Mouse (Mus musculus): ENCODE measurements at regions not wholly inside any gene's neighbourhood (a gene's known extent, or its start where the extent isn't known, plus 50 kb on each side); places are given as distances from the start of the nearest gene placed in this dataset.
A peak's percentile ranks its signal among the peaks of the same experiment; 100 is the strongest.

DNA sequence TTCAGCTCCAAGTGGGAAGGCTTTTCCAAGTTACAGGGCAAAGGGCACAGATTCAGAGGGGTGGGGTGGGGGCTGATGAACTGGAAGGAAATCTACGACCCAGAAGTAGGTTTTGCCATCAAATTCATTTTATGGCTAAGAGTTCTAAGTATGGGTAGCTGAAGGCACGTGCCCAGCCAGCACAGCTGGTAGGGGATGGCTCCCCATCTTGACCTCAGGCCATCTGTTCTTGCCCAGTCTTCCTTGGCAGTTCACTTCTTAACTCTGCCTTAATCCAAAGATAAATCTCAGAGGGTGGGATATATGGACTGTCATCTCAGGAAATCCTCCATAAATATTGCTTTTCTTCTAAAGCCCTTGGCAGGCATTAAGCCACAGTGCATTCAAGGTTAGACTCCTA is 238.3 kb downstream of the H2al1j start:
- DNase-seq (ENCODE audit: low spot score), result no peak

DNA sequence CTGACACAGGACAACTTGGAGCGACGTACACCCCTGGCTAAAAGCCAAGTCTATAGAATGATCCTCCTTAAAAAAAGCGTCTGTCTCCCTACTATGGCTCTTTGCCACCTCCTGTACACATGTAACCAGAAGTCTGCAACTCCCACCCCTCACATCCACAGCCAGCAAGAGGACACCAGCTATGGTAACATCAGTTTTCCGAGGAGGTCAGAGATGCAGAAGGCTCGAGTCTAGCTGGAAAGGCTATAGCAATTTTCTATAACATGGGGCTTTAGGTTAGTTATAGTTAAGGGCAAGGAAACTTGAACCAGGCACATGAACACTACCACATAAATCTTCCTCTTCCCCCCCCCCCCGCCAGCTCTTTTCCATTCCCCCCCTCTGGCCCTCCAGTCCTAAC is 240.2 kb downstream of the H2al1j start:
- no peak for DNase-seq (ENCODE audit: low spot score)

DNA sequence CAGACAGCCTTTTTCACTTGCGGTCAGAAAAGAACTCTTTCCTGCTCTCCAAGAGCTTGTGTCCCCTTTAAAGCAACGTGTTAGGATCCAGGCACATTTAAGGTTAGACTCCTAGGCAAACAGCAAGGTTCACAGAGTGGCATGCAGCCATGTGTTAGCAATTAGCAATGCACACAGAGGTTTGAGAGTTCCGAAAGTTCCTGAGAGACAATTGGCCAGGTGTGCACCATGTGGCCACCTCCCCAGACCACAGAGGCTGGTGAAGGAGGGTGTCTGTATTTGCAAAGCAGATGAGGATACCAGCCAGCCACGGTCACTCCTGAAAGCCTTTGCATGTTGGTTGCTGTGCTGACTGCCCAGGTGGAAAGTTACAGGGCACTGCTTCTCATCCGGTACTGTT is 240.6 kb downstream of the H2al1j start:
- no peak for DNase-seq (ENCODE audit: low spot score)

DNA sequence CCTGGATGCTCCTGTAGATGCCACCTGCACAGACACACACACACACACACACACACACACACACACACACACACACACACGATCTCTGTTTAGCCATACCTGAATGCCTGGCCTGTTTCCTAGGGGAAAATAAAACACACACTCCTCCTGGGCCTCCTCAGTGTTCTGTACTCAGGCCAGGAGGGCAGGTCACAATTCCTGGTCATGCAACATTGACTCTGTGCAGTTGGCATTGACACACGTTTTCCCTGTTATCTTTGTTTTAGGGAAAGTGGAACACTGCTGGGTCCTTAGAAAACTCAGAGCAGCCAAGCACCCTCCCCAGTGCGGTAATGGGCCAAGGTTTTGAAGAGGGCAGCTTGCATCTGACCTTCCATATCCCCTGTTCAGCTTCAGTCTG is 246.7 kb downstream of the H2al1j start:
- DNase-seq (ENCODE audit: low spot score), result no peak

DNA sequence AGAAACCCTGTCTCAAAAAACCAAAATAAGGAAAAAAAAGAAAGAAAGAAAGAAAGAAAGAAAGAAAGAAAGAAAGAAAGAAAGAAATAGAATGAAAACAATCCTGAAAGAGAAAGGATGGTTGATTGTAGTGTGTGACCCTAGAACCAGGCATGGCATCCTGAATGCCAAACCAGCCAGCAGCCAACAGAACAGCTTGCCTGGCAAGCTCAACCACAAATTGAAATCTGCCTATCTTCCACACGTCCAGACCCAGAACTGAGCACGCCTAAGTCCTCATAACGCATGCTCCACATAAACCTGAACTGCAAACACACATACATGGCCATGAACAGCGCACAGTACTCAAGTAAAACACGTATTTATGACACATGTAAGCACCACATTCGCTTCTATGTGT is 247.9 kb downstream of the H2al1j start:
- no peak for DNase-seq (ENCODE audit: low spot score)

DNA sequence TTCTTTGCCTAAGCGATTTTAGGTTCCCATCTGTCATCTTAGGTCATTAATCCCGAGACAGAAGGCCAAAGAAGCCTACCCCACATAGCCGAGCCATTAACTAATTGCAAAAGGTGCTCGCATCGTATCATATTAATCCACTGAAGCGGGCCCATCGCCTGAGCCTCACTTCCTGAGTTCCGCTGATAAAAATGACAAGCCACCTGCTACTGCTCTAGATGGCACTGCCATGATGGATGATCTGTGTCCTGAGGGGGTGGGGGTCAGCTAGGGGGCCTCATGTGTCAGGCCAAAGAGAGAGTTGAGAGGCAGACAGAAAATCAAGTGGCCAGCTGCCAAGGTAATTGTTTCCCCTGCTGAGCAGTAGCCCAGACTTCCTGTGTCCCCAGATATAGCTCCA is 248.7 kb downstream of the H2al1j start:
- DNase-seq (ENCODE audit: low spot score), result no peak

DNA sequence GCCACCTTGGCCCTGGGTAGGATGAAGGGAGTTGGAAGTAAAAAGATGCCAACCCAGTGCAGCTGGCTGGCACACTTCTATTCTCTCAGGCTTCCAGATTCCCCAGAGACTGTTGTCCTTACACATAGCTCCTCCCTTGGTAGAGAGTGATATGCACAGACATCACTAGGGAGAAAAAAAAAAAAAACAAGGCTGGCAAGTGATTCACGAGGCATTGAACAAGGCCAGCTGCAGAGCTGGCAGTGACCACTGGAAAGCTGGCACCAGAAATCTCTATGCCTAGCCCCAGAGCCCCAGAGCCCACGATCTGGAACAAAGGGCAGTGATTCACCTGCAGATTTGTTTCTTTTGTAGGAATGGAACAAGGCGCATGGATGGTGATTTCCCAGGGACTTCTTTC is 249.7 kb downstream of the H2al1j start:
- DNase-seq (ENCODE audit: low spot score), result no peak

DNA sequence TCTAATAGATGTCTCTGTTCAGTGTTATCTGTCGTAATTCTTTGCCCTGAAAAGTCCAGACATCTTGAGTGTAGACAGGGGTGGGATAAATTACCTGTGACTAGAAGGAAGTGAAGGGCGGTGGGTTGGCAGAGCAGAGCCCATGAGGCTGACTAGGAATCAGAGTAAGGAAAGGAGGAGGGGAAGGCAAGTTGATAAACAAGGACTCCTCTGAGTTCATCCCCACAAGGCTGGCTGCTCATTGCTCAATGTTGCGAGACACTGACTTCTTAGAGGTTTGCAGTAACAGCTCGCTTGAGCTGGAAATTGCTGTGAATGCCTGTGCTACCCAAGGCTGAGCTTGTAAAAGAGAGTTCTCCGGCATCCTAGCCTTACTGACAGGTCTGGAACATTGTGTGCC is 257.7 kb downstream of the H2al1j start:
- DNase-seq (ENCODE audit: low spot score), result no peak

DNA sequence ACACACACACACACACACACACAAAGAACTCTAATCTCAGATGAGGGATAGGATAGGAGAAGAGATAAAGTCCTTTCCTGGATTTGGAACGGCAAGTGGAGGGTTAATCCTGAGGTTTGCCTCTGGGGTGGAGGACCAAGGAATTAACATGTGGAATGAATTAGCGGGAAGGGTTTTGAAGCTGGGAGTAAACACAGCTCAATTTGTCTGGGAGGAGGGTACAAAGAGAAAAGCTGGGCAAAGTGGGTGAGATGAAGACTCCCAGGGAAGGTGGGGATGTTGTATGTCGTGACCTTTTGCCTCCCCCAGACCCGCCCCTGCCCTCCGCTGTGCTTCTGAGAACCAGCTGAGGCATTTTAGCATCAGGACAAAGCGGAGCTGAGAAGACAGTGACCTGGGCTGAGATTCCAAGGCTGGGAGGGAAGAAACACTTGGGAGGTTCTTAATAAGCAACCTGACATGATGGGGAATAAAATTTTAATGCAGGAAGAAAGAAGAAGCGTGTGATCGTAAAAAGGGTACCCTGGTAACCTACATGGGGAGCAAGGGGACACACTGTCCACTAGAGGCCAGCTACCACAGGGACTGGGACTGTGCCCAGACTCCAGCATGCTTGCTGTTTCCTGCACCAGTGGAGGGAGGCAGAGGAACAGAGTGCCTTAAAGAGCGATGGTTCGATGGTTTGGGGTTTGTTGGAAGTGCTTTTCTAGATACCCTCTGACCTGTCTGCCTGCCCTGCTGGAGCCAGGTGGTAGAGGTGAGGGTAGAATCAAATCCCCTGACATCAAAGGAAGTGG is 264.0 kb downstream of the H2al1j start:
- no peak for DNase-seq (ENCODE audit: low spot score)

DNA sequence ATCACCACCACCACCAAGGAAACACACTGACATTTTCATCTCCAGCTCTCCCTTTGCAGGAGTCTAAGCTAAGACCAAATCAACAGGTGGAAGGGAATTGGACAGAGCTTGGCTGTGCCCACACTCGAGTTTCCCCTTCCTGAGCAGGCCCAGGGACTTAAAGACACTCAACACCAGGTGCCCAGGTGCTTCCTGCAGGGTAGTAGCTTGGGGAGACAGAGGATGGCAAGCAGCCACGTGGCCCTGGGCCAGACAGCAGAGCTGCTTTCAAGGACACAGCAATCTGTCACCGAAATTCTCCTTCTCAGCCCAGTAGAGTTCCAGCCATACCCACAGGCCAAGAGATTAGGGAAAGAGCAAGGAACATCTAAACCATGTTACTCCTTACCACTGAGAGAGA is 266.9 kb downstream of the H2al1j start:
- DNase-seq (ENCODE audit: low spot score), result no peak

DNA sequence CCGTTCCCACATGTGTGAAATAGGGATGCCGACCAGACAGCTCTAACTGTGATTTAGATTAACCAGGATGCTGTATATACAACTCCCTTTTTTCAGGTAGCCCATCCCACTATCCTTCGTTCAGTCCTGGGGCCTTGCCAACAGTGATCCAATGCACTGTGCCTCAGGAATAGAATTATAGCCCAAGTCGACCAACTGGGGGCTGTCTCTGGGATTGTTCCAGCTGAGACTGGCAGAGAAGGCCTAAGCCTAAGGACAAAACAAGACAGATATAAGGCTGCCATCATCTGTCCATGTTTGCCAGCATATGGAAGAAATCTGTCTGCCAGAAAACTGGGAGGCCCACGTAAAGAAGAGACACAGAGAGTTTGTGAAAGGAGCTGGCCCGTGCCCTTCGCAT is 269.9 kb downstream of the H2al1j start:
- DNase-seq (ENCODE audit: low spot score), result no peak

DNA sequence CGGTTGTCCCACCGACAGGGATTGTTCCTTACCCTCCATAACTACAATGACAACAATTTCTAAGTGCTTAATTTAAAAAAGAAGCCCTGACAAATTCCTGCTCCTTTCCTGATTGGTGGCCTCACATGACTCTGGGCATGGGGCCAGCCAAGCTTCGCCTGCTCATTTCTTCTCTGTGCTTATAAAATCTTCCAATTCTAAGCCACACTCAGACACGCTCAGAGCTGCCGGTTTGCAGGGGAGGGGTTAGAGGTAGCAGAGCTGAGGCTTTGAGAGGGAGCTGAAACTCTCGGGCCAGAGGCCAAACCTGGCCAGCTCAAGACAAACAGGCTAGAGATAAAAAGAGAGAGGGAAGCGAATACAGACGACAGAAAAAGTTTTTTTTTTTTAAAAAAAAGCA is 286.6 kb downstream of the H2al1j start:
- no peak for DNase-seq (ENCODE audit: low spot score)

DNA sequence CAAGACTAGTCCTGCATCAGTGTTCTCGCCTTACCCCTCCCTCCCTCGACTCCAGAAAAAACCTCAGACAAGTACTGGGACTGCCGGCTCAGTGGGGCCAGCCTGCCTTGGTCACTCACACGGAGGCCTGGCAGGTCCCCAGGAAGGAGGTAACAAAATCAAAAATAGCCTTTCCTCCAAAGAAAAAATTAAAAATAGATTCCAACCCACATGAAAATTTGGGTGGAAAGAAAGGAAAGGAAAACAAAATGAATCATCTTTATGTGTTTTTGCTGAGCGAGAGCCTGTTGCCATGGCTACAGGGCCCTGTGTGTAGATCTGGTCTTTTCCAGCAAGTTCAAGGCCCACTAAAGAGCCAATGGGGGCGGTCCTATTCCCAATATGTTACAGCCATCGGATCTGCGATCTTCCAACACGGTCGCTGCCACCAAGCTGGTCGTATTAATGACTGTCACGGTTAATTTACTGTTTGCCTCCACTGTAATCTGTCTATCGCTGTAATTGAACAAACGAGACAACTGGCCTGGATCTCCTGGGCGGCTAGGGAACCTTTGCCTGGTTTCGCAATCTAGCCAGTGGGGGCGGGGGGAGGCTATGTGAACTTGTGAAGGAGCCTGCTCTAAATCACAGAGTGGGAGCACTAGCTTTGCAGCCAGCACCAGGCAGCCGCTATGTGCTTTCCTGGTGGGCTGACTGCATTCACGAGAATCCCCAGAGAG is 293.6 kb downstream of the H2al1j start:
- DNase-seq (ENCODE audit: low spot score), result no peak

DNA sequence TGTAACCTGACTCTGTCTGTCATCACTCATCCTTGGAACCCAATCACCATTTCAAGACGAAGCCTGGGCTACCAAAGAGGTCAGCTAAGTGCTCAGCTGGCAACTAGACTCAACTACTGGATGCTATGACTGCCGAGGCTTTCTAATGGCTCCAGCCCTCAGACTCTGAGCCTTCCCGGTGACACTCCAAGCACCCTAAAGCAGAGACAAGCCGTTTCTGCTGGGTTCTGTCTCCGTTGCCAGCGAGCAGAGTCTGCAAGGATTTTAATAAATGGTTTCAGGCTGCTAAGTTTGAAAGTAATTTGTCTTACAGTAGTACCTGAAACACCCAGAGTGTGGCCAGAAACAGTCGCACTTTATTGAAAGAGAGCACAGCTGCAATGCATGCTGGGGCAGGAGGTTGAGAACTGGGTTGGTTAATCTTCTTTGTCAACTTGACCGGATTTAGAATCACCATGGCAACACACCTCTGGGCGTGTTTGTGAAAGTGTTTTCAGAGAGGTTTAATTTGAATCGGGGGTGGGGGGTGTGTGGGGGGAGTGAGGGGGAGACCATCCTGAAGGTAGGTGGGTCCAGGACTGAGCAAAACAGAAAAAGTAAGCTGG is 298.8 kb downstream of the H2al1j start:
- DNase-seq (ENCODE audit: low spot score), result no peak

DNA sequence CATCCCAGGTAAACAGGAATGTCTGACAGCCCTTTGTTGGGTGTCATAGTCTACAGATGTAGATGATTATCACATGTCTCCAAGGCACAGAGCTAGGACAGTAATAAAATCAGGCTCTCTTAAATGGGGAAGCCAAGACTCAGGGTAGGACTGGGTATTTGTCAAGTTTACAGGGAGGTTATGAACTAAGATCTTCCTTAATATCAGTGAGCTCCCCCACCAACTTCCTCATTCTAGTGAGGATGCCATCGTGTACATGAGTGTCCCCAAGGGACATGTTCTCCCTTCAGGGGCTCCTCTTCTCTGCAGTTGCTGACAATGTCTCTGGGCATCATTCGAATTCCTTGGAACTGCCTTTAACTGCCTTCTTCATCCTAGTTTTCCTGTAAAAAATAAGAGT is 301.7 kb downstream of the H2al1j start:
- no peak for DNase-seq (ENCODE audit: low spot score)

DNA sequence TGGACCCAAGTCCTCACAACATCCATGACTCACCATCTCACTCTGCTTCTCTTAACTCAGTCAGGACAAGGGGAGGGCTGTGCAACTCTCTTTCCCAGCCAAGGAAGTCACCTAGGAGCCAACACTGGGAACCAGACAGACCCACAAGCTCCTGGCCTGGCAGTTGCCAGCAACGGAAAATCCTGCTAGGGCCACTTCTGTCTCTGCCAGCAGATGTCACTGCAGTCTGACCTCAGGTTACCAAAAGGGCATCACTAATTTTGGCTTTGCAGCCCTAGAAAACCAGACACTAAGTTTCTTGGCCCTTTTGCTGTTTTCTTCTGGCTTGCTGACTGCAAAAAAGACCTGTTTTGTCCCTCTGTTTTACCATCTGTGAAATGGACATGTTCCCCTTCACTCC is 302.3 kb downstream of the H2al1j start:
- peak; percentile 38 for DNase-seq (ENCODE audit: low spot score)

DNA sequence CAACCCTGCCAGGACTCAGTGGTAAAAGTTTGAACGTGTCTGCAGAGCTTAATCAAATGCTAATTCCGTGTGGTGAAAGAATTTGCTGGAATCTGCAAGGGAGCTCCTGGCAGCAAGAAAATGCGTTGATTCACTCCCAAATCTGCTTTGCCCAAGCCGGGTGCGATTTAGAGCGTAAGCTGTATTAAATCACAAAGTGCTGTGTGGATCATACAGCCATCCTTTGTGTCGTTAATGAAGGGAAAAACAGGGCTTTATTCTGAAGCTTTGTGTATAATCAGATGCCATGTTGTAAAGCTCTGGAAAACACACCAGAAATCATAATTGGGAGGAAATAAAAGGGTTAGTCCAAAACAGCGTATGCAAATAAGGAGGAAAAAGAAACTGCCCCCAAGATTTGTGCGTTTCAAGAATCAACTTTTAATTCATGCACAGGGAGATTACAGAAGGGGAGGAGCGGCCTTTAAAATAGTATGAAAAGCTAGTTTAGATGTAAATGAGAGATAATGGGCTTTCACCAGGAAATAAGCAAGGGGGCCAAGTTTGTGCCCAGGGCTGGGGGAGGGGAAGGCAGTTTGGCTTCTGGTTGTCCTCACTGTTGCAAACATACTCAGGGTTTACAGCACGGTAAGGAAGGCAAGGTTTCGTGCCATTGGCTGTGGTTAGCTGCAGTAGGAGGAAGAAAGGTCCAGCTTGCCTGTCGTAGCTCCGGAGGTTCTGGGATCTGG is 303.7 kb downstream of the H2al1j start:
- DNase-seq (ENCODE audit: low spot score), result peak; percentile 20

DNA sequence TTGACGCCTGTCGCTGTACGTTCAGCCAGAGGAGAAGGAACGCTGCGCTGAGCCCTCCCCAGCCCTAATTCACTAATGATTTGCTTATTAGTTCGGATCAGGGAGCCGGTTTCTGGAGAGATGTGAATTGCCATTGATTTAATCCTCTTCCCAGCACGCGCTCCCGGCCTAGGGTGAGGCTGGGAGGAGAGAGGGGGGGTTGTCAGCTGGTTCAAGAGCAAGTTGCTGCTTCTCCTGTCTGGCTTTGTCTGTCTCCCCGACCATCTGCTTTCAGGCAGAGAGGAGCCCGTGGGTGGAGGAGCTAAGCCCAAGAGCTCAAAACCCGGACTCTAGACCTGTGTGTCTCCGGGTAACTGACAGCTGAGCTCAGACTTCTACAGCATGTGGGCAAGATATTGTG is 304.4 kb downstream of the H2al1j start:
- peak; percentile 25 for DNase-seq (ENCODE audit: low spot score)

DNA sequence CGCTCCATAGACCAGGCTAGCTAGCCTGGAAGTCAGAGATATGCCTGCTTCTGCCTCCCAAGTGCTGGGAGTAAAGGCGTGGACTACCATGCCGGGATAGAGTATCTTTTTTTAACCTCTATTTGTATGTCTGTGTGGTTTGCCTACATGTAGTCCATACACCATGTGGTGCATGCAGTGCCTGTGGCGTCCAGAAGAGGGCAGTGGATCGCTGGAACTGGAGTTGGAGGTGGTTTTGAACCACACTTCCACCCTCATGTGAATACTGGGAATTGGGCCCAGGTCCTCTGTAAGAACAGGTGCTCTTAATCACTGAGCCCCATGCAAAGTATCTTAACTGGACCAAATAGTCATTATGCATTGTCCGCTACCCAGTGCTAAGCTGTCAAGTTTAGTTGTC is 306.2 kb downstream of the H2al1j start:
- peak; percentile 52 for DNase-seq (ENCODE audit: low spot score)

DNA sequence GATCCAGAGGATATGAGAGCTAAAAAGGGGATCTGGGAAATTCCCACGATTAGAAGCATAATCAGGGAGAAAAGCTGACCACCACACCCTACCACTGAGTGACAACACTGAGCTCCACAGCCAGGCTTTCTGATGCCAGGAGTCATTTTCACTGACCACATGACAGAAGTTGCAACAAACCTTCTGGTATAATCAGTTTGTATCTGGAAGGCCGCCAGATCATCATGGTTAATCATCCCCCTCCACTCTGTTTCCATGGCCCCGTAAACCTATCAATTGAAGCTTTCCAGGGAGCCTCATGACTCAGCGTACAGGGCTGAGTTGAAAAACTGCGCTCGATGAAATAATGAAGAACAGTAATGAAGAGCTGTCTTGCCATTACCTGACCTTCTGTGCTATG is 316.9 kb downstream of the H2al1j start:
- DNase-seq (ENCODE audit: low spot score), result no peak

DNA sequence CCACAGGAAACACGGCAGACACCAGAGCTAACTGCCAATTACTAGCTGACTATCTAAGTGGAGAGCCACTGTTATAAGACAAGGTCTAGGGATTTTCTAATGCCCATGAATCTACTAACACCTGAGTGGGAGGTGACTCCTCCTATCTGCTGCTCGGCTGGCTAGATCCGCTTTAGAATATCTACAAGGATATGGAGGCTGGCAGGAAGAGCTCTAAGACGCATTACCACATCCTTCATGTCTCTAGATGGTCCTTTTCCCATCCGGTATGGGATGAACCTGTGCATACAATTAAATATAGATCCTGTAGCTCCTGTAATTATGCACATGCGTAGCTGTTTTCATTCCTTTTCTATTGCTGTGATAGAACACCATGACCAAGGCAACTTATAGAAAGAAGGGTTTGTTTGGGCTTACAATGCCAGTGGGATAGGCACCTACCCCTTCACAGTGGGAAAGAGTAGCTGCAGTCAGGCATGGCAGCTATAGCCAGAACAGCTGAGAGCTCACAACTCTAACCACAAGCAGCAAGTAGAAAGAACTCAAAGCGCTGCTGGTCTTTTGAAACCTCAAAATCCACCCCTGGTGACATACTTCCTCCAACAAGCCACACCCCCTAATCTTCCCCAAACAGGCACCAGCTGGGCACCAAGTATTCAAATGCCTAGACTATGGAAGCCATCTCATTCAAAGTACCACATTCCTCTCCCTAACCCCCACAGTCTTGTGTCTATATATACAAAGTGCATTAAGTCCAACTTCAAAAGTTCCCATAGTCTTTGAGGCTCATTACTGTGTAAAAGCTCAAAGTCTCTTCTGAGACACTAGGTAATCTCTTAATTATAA is 319.3 kb downstream of the H2al1j start:
- DNase-seq (ENCODE audit: low spot score), result peak; percentile 79
